In the genomic region with DNA sequence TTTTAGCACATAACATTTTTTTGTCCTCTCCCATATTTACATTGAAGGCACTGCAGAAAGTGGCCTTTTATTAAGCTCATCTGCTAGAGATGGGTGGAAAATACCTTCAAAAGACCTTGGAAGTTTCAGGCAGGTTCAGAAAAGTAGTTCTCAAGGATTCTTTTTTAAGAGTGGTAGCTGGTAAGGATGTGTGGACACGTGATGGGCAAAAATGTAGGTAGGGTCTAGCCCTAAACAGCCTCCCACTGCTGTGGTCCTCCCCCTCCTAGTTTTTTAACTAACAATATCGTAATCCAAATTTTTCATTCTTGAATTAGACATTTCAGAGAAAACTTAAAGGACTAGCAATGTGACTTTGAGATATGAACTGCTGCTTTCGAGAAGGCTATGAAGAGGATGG, we compare ENCODE assay signal across 8 mouse cellular contexts. TPM values are rescaled to one million over a fixed set of nuclear protein-coding genes. Genes with fewer than 3 reads are reported as not detected.
DNase-seq lines count a peak whose midpoint lies in the region; ATAC-seq and TF ChIP-seq lines count a peak whose summit lies in the region.

No protein-coding gene starts in this region.

- ATAC-seq in embryonic facial prominence, embryonic 12.5 days (ENCODE audit: insufficient number of reproducible peaks, insufficient read depth, low FRiP score, low TSS enrichment), result no peak
- ATAC-seq in hindbrain, postnatal 0 days, result no peak
- ATAC-seq in midbrain, postnatal 0 days (ENCODE audit: low FRiP score), result no peak

- H3K27me3 ChIP-seq in embryonic facial prominence, embryonic 12.5 days, result no peaks in the 10 kb centered on the region
- no peaks in the 10 kb centered on the region for H3K27me3 ChIP-seq in hindbrain, postnatal 0 days (ENCODE audit: insufficient read depth, low read length)
- no peaks in the 10 kb centered on the region for H3K27me3 ChIP-seq in midbrain, postnatal 0 days (ENCODE audit: insufficient read depth, low read length)

- 9% methylated on average over 3 of the region's 3 CpGs for WGBS in embryonic facial prominence, embryonic 12.5 days
- WGBS in hindbrain, postnatal 0 days, result 11% methylated on average over 3 of the region's 3 CpGs
- WGBS in midbrain, postnatal 0 days, result 9% methylated on average over 3 of the region's 3 CpGs

- H3K4me1 ChIP-seq in embryonic facial prominence, embryonic 12.5 days, result peaks cover 8% of the 10 kb centered on the region; the same call in 1 of the 2 replicates
- peaks cover 3% of the 10 kb centered on the region; the same call in 1 of the 2 replicates for H3K4me1 ChIP-seq in hindbrain, postnatal 0 days (ENCODE audit: insufficient read depth, low read length)
- no peaks in the 10 kb centered on the region; the same call in 1 of the 2 replicates for H3K4me1 ChIP-seq in midbrain, postnatal 0 days (ENCODE audit: insufficient read depth, low read length)

- peak overlapping the region; percentile 65 for H3K4me3 ChIP-seq in layer of hippocampus, adult 2 months
- peak overlapping the region; percentile 89 for H3K4me3 ChIP-seq in embryonic facial prominence, embryonic 12.5 days
- H3K4me3 ChIP-seq in hindbrain, postnatal 0 days (ENCODE audit: low read length), result peak overlapping the region; percentile 99
- peak overlapping the region; percentile 97 for H3K4me3 ChIP-seq in midbrain, postnatal 0 days (ENCODE audit: low read depth, low read length)

- H3K36me3 ChIP-seq in embryonic facial prominence, embryonic 12.5 days, result no peaks in the 10 kb centered on the region
- no peaks in the 10 kb centered on the region for H3K36me3 ChIP-seq in hindbrain, postnatal 0 days (ENCODE audit: insufficient read depth, low read length)
- no peaks in the 10 kb centered on the region for H3K36me3 ChIP-seq in midbrain, postnatal 0 days (ENCODE audit: insufficient read depth, low read length)

- no peak for TF ChIP-seq CTCF in layer of hippocampus, adult 2 months (conservative IDR thresholded peaks at IDR 0.05)
- TF ChIP-seq CTCF in hindbrain, postnatal 0 days (IDR thresholded peaks at IDR 0.05; ENCODE audit: low read depth), result no peak
- TF ChIP-seq CTCF in midbrain, postnatal 0 days (IDR thresholded peaks at IDR 0.05), result no peak

- H3K27ac ChIP-seq in layer of hippocampus, adult 2 months, result peak overlapping the region; percentile 93
- H3K27ac ChIP-seq in embryonic facial prominence, embryonic 12.5 days, result peak overlapping the region; percentile 74
- H3K27ac ChIP-seq in hindbrain, postnatal 0 days, result peak overlapping the region; percentile 69
- H3K27ac ChIP-seq in midbrain, postnatal 0 days (ENCODE audit: low read depth, low read length), result peak overlapping the region; percentile 100

- H3K4me2 ChIP-seq in embryonic facial prominence, embryonic 12.5 days (replicated peaks), result peak overlapping the region; percentile 50
- peak overlapping the region; percentile 81 for H3K4me2 ChIP-seq in hindbrain, postnatal 0 days (ENCODE audit: low read depth, low read length)
- peak overlapping the region; percentile 64 for H3K4me2 ChIP-seq in midbrain, postnatal 0 days (ENCODE audit: low read depth, low read length, poor library complexity, severe bottlenecking)

- peak overlapping the region; percentile 100 for H3K9ac ChIP-seq in embryonic facial prominence, embryonic 12.5 days
- peak overlapping the region; percentile 45 for H3K9ac ChIP-seq in hindbrain, postnatal 0 days (replicated peaks; ENCODE audit: low read length)
- H3K9ac ChIP-seq in midbrain, postnatal 0 days (replicated peaks; ENCODE audit: low read length, poor library complexity, severe bottlenecking), result peak overlapping the region; percentile 46; the same call in 1 of the 2 replicates

- no peaks in the 10 kb centered on the region for H3K9me3 ChIP-seq in embryonic facial prominence, embryonic 12.5 days
- no peaks in the 10 kb centered on the region for H3K9me3 ChIP-seq in hindbrain, postnatal 0 days (ENCODE audit: low read length)
- H3K9me3 ChIP-seq in midbrain, postnatal 0 days (ENCODE audit: low read length), result no peaks in the 10 kb centered on the region

- DNase-seq in layer of hippocampus, adult 2 months (ENCODE audit: low spot score in 2 of 2), result no peak
- DNase-seq in layer of hippocampus, postnatal 10 days (ENCODE audit: low spot score in 2 of 2), result no peak
- DNase-seq in hindbrain, postnatal 0 days (ENCODE audit: low spot score), result no peak
- no peak for DNase-seq in midbrain, postnatal 0 days (ENCODE audit: low spot score)
- DNase-seq in cerebellum, postnatal 4 days (ENCODE audit: low spot score in 2 of 2), result no peak
- DNase-seq in layer of hippocampus, adult 9-10 months (ENCODE audit: low spot score), result no peak
- no peak for DNase-seq in spleen, adult 12 weeks (ENCODE audit: low spot score)

RNA-seq across cellular contexts. Expression of a gene that starts 0.7 kb away (rescaled TPM):
- 10 to 100 TPM; 67.8 to 68.4 TPM for total RNA-seq in layer of hippocampus, adult 2 months (2021)
- total RNA-seq in layer of hippocampus, postnatal 10 days (2021), result 10 to 100 TPM; 57.8 to 59.5 TPM
- 21.0 and 22.5 TPM in 2 replicates for polyA plus RNA-seq in embryonic facial prominence, embryonic 12.5 days (2016; fragmentation: Nextera tagmentation; extraction: Ambion mirVana)
- 44.0 and 51.5 TPM in 2 replicates for total RNA-seq in hindbrain, postnatal 0 days (2014; rRNA removed)
- polyA plus RNA-seq in hindbrain, postnatal 0 days (2015; fragmentation: Nextera tagmentation; extraction: Ambion mirVana), result 12.9 and 13.1 TPM in 2 replicates
- 50.7 and 55.5 TPM in 2 replicates for total RNA-seq in midbrain, postnatal 0 days (2014; rRNA removed)
- polyA plus RNA-seq in midbrain, postnatal 0 days (2015; fragmentation: Nextera tagmentation; extraction: Ambion mirVana), result 9.4 and 14.9 TPM in 2 replicates

Comparison
In these comparisons a context has a peak if more than half of its experiments do, and no peak if none do; other contexts are left out.
1. H3K9ac ChIP-seq: peak in every context shown above with its lines; median percentile 100 in embryonic facial prominence, embryonic 12.5 days; 46 in midbrain, postnatal 0 days; 45 in hindbrain, postnatal 0 days.